Mouse (Mus musculus) liver, embryonic 15.5 days (tissue): ENCODE data around the gene Dcaf5. TPM values are rescaled to one million over a fixed set of nuclear protein-coding genes. Genes with fewer than 3 reads are reported as not detected.

Experiments used
- ATAC-seq: fragments of 200-750 bp; cut with Nextera tagmentation; 2 replicates; pipeline ENCODE4 v1.8.0; 2017; ENCODE audit warnings: moderate number of reproducible peaks, mild to moderate bottlenecking, moderate library complexity; ENCODE audit not compliant: insufficient read depth
- H3K27ac ChIP-seq: fragments of 300-500 bp; sonication (generic); replicated peaks from 2 replicates; pipeline ENCODE4 v1.5.1; 2015; ENCODE audit warnings: mild to moderate bottlenecking, inconsistent platforms
- H3K27me3 ChIP-seq: fragments of 300-500 bp; sonication (generic); 2 replicates; pipeline ENCODE4 v1.6.1; 2015; ENCODE audit warnings: mild to moderate bottlenecking, inconsistent platforms
- H3K36me3 ChIP-seq: fragments of 300-500 bp; sonication (generic); replicated peaks from 2 replicates; pipeline ENCODE4 v1.6.1; 2015; ENCODE audit warnings: moderate library complexity, mild to moderate bottlenecking, inconsistent platforms
- H3K4me1 ChIP-seq: fragments of 300-500 bp; sonication (generic); replicated peaks from 2 replicates; pipeline ENCODE4 v1.6.1; 2015; ENCODE audit warnings: inconsistent platforms
- H3K4me2 ChIP-seq: fragments of 300-500 bp; sonication (generic); 2 replicates; pipeline ENCODE4 v1.6.1; 2015; ENCODE audit warnings: moderate library complexity, mild to moderate bottlenecking, inconsistent platforms
- H3K4me3 ChIP-seq: fragments of 300-500 bp; sonication (generic); replicated peaks from 2 replicates; pipeline ENCODE4 v1.5.1; 2015; ENCODE audit warnings: mild to moderate bottlenecking, inconsistent platforms
- H3K9ac ChIP-seq: fragments of 300-500 bp; sonication (generic); 2 replicates; pipeline ENCODE4 v1.6.1; 2015; ENCODE audit warnings: moderate library complexity, mild to moderate bottlenecking, inconsistent platforms
- H3K9me3 ChIP-seq: fragments of 300-500 bp; sonication (generic); replicated peaks from 2 replicates; pipeline ENCODE4 v1.6.1; 2016; ENCODE audit warnings: inconsistent platforms
- WGBS: fragments of 180-500 bp; shearing (Covaris S2); methylation state at CpG from one replicate; pipeline ENCODE4 v1.1.7; 2015; ENCODE audit warnings: mixed read lengths; ENCODE audit not compliant: insufficient replicate concordance; 5-methylcytosine and 5-hydroxymethylcytosine counted together
- polyA plus RNA-seq: library from polyadenylated mRNA; unstranded; fragments of >200 nt; fragmentation: Nextera tagmentation; extraction: Ambion mirVana; gene quantifications from 2 replicates; pipeline ENCODE4 v1.2.1, GENCODE M21; 2015

Gene Dcaf5
- polyA plus RNA-seq, 1 experiment from 2014 or later = 2.2 TPM

DNA sequence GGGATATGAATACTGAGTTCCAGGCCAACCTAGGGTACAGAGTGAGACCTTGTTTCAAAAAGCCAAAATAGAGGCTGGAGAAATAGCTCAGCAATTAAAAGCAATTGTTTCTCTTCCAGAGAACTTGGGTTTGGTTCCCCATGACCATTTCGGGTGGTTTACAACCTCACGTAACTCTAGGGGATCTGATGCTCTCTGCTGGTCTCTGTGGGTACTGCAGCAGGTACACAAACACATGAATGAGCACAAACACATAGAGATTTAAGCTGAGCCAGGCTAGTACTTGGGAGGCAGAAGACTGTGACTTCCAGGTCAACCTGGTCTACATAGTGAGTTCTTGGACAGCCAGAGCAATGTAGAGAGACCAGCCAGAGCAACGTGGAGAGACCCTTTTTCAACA, 28.6 kb downstream of the Dcaf5 start:
- Histone ChIP-seq H3K27ac (no peak overlapping the region), H3K4me1 (no peaks in the 10 kb centered on the region), H3K9ac (no peak overlapping the region), H3K9me3 (no peaks in the 10 kb centered on the region), H3K27me3 (no peaks in the 10 kb centered on the region), H3K4me3 (no peak overlapping the region), H3K4me2 (no peak overlapping the region), H3K36me3 (peaks cover 10% of the 10 kb centered on the region)
- no peak for ATAC-seq
- WGBS = 47% methylated on average over 3 of the region's 3 CpGs

DNA sequence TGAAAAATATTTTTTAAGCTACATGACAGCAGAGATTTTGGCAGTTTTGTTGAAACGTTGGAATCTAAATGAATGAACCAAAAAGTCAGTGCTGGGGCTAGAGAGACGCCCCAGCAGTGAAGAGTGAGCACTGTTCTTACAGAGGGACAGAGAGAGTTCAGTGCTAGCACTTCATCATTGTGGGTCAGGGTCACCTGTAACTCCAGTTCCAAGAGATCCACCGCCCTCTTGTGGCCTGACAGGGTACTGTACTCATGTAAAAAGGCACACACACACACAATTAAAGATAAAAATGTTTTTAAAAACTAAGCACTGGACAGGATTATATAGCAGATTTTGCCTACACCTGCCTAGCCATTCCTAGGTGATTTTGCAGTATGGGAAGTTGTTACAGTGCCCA, 29.8 kb downstream of the Dcaf5 start:
- Histone ChIP-seq H3K4me1 (no peaks in the 10 kb centered on the region), H3K9ac (no peak overlapping the region), H3K36me3 (peaks cover 16% of the 10 kb centered on the region), H3K27me3 (no peaks in the 10 kb centered on the region), H3K27ac (no peak overlapping the region), H3K9me3 (no peaks in the 10 kb centered on the region), H3K4me2 (no peak overlapping the region), H3K4me3 (no peak overlapping the region)
- WGBS = 36% methylated on average over 3 of the region's 3 CpGs
- no peak for ATAC-seq

GRCm38 (mm10) chr12:80404139-80404538, 32.3 kb downstream of the Dcaf5 start:
- no peak overlapping the region for H3K9ac ChIP-seq
- no peaks in the 10 kb centered on the region for H3K9me3 ChIP-seq
- H3K27ac ChIP-seq = no peak overlapping the region
- no peak overlapping the region for H3K4me2 ChIP-seq
- no peaks in the 10 kb centered on the region for H3K27me3 ChIP-seq
- no peak for ATAC-seq
- peaks cover 20% of the 10 kb centered on the region for H3K36me3 ChIP-seq
- no peaks in the 10 kb centered on the region for H3K4me1 ChIP-seq
- 81% methylated on average over 6 of the region's 6 CpGs for WGBS
- H3K4me3 ChIP-seq = no peak overlapping the region

- ATAC-seq = no peak
- 70% methylated on average over 2 of the region's 2 CpGs for WGBS
- peaks cover 59% of the 10 kb centered on the region for H3K36me3 ChIP-seq
Measured at GRCm38 (mm10) chr12:80399147-80399546, 37.3 kb downstream of the Dcaf5 start.

DNA sequence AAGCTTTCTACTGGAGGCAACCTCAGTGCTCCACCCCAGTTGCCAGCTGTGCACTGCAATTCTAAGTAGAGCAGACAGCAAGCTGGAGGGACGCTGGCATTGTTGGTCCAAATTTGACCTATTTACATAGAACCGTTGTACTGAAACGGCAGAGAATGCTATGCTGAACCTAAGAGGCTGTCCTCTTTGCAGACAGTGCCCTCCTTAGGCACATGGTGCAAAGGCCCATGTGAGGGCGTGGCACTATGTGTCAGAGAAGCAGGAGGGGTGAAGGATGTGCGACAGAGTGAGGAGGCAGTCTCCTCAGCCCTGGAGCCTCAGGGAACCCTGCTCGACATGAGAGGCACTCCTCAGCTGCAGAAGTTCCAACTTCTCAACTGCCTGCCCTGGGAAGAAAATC, 40.0 kb downstream of the Dcaf5 start:
- no peak overlapping the region for H3K4me3 ChIP-seq
- H3K27me3 ChIP-seq = no peaks in the 10 kb centered on the region
- peaks cover 45% of the 10 kb centered on the region for H3K36me3 ChIP-seq
- H3K27ac ChIP-seq = no peak overlapping the region
- 69% methylated on average over 6 of the region's 6 CpGs for WGBS
- H3K9me3 ChIP-seq = no peaks in the 10 kb centered on the region
- no peak for ATAC-seq
- H3K4me2 ChIP-seq = no peak overlapping the region
- H3K4me1 ChIP-seq = no peaks in the 10 kb centered on the region
- no peak overlapping the region for H3K9ac ChIP-seq

More at GRCm38 (mm10) chr12:80399147-80399546, 37.3 kb downstream of the Dcaf5 start:
- H3K4me2 ChIP-seq = no peak overlapping the region
- no peaks in the 10 kb centered on the region for H3K27me3 ChIP-seq
- H3K4me3 ChIP-seq = no peak overlapping the region
- H3K9me3 ChIP-seq = no peaks in the 10 kb centered on the region
- no peak overlapping the region for H3K27ac ChIP-seq
- no peak overlapping the region for H3K9ac ChIP-seq
- no peaks in the 10 kb centered on the region for H3K4me1 ChIP-seq

GRCm38 (mm10) chr12:80395270-80395669, 41.1 kb downstream of the Dcaf5 start:
- Histone ChIP-seq H3K27ac (no peak overlapping the region), H3K36me3 (peaks cover 44% of the 10 kb centered on the region), H3K9ac (no peak overlapping the region), H3K9me3 (no peaks in the 10 kb centered on the region), H3K27me3 (no peaks in the 10 kb centered on the region), H3K4me2 (no peak overlapping the region), H3K4me1 (no peaks in the 10 kb centered on the region), H3K4me3 (no peak overlapping the region)
- ATAC-seq = no peak
- 80% methylated on average over 4 of the region's 4 CpGs for WGBS

GRCm38 (mm10) chr12:80394045-80394444, 42.4 kb downstream of the Dcaf5 start:
- ATAC-seq = no peak
- H3K9me3 ChIP-seq = no peaks in the 10 kb centered on the region
- 61% methylated on average over 2 of the region's 2 CpGs for WGBS
- no peak overlapping the region for H3K9ac ChIP-seq
- H3K4me1 ChIP-seq = no peaks in the 10 kb centered on the region
- no peak overlapping the region for H3K4me3 ChIP-seq
- no peak overlapping the region for H3K4me2 ChIP-seq
- H3K27ac ChIP-seq = no peak overlapping the region
- peaks cover 44% of the 10 kb centered on the region for H3K36me3 ChIP-seq
- no peaks in the 10 kb centered on the region for H3K27me3 ChIP-seq

DNA sequence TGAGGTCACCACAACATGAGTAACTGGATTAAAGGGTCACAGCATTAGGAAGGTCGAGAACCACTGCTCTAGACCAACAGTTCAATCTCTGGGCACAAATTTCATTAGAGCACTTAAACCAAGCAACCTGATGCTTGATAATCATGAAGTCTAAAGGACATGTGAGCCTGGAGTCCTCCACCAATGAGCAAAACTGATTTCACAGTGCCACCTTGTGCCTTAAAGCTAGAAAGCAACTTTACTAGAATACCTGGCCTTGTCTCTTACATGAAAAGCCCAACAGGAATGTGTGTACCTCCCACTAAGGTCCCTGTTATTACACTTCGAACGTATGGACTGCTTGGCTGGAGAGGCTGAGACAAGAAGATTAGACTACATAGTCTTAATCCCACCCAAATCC, 47.0 kb downstream of the Dcaf5 start:
- Histone ChIP-seq H3K4me3 (no peak overlapping the region), H3K27ac (no peak overlapping the region), H3K4me1 (no peaks in the 10 kb centered on the region), H3K9ac (no peak overlapping the region), H3K27me3 (no peaks in the 10 kb centered on the region), H3K36me3 (peaks cover 10% of the 10 kb centered on the region), H3K9me3 (no peaks in the 10 kb centered on the region), H3K4me2 (no peak overlapping the region)
- whole genome bisulfite sequencing = 60% methylated on average over 3 of the region's 3 CpGs
- ATAC-seq = no peak

GRCm38 (mm10) chr12:80387326-80387725, 49.1 kb downstream of the Dcaf5 start:
- H3K4me3 ChIP-seq = no peak overlapping the region
- H3K36me3 ChIP-seq = peaks cover 9% of the 10 kb centered on the region
- no peak for ATAC-seq
- WGBS = 82% methylated on average over 5 of the region's 5 CpGs
- H3K27me3 ChIP-seq = no peaks in the 10 kb centered on the region
- no peaks in the 10 kb centered on the region for H3K9me3 ChIP-seq
- no peak overlapping the region for H3K27ac ChIP-seq
- H3K4me1 ChIP-seq = no peaks in the 10 kb centered on the region
- no peak overlapping the region for H3K9ac ChIP-seq
- H3K4me2 ChIP-seq = no peak overlapping the region

DNA sequence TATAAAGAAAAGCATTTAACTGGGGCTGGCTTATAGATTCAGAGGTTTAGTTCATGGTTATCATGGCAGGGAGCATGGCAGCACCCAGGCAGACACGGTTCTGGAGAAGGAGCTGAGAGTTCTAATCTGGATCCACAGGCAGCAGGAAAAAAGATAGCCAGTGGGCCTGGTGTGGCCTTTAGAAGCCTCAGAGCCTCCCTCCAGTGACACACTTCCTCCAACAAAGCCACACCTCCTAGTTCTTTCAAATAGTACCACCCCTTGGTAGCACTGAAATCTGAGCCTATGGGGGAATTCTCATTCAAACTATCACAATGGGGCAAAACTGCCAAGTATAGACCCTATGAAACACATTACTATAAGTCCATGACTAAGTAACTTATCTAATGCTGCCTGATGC, 51.0 kb downstream of the Dcaf5 start:
- Histone ChIP-seq H3K4me2 (no peak overlapping the region), H3K27me3 (no peaks in the 10 kb centered on the region), H3K36me3 (peaks cover 12% of the 10 kb centered on the region), H3K9ac (no peak overlapping the region), H3K4me3 (no peak overlapping the region), H3K27ac (no peak overlapping the region), H3K9me3 (no peaks in the 10 kb centered on the region), H3K4me1 (no peaks in the 10 kb centered on the region)
- no peak for ATAC-seq
- WGBS = 24% methylated on average over 1 of the region's 1 CpGs

- Histone ChIP-seq H3K9me3 (no peaks in the 10 kb centered on the region), H3K27ac (no peak overlapping the region), H3K36me3 (peaks cover 12% of the 10 kb centered on the region), H3K4me2 (no peak overlapping the region), H3K4me3 (no peak overlapping the region), H3K27me3 (no peaks in the 10 kb centered on the region), H3K9ac (no peak overlapping the region), H3K4me1 (no peaks in the 10 kb centered on the region)
- WGBS = 74% methylated on average over 8 of the region's 8 CpGs
- no peak for ATAC-seq
Measured at GRCm38 (mm10) chr12:80383478-80383877, 52.9 kb downstream of the Dcaf5 start.

DNA sequence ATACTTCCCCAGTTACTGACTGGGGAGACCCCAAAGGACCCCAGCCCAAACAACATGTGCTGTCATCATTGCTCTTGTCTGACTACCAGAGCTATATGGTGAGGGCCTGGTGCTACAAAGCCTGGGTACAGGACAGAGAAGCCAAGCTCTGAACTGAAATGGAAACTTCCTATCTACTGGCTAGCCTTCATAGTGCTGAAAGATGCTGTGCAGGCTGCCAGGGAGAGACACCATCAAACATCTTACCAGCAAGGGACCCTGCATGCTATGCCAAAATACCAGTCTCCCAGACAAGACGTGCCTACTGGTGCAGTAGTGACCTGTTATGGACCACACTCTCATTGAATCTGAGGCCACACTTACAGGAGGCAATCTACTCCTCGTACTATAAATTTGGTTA, 53.6 kb downstream of the Dcaf5 start:
- 75% methylated on average over 2 of the region's 2 CpGs for WGBS
- no peak overlapping the region for H3K4me3 ChIP-seq

More for the DNA sequence above, 53.6 kb downstream of the Dcaf5 start:
- no peak overlapping the region for H3K9ac ChIP-seq
- ATAC-seq = no peak
- no peak overlapping the region for H3K27ac ChIP-seq
- peaks cover 14% of the 10 kb centered on the region for H3K36me3 ChIP-seq
- H3K27me3 ChIP-seq = no peaks in the 10 kb centered on the region
- no peaks in the 10 kb centered on the region for H3K4me1 ChIP-seq
- H3K9me3 ChIP-seq = no peaks in the 10 kb centered on the region
- H3K4me2 ChIP-seq = no peak overlapping the region
